Mouse (Mus musculus) limb, embryonic 11.5 days (tissue): ENCODE data around the gene Slc39a10. TPM values are rescaled to one million over a fixed set of nuclear protein-coding genes. Genes with fewer than 3 reads are reported as not detected.

ENCODE experiments used
- ATAC-seq: fragments of 200-750 bp; cut with Nextera tagmentation; 2 replicates; pipeline ENCODE4 v1.8.0; 2017; ENCODE audit warnings: low read depth; ENCODE audit not compliant: insufficient number of reproducible peaks, low FRiP score, low TSS enrichment
- DNase-seq: peaks from one replicate; pipeline ENCODE4 v3.0.0-alpha.2; 2015; ENCODE audit warnings: low spot score
- H3K27ac ChIP-seq: fragments of 300-500 bp; sonication (generic); replicated peaks from 2 replicates; pipeline ENCODE4 v1.5.1; 2014; ENCODE audit warnings: low read depth, mild to moderate bottlenecking, low read length
- H3K27me3 ChIP-seq: fragments of 300-500 bp; sonication (generic); 2 replicates; pipeline ENCODE4 v1.6.1; 2014; ENCODE audit warnings: mild to moderate bottlenecking, low read length, mixed read lengths; ENCODE audit not compliant: control insufficient read depth, insufficient read depth
- H3K36me3 ChIP-seq: fragments of 300-500 bp; sonication (generic); 2 replicates; pipeline ENCODE4 v1.6.1; 2014; ENCODE audit warnings: mild to moderate bottlenecking, low read length, moderate library complexity, mixed read lengths; ENCODE audit not compliant: control insufficient read depth, insufficient read depth
- H3K4me1 ChIP-seq: fragments of 300-500 bp; sonication (generic); 2 replicates; pipeline ENCODE4 v1.6.1; 2014; ENCODE audit warnings: low read length, mixed read lengths; ENCODE audit not compliant: control insufficient read depth, insufficient read depth
- H3K4me2 ChIP-seq: fragments of 300-500 bp; sonication (generic); 2 replicates; pipeline ENCODE4 v1.6.1; 2014; ENCODE audit warnings: low read depth, mild to moderate bottlenecking, moderate library complexity; ENCODE audit not compliant: severe bottlenecking
- H3K4me3 ChIP-seq: fragments of 300-500 bp; sonication (generic); 2 replicates; pipeline ENCODE4 v1.5.1; 2014; ENCODE audit warnings: low read depth, low read length
- H3K9ac ChIP-seq: fragments of 300-500 bp; sonication (generic); 2 replicates; pipeline ENCODE4 v1.6.1; 2014; ENCODE audit warnings: mild to moderate bottlenecking, low read length
- H3K9me3 ChIP-seq: fragments of 300-500 bp; sonication (generic); 2 replicates; pipeline ENCODE4 v1.6.1; 2016; ENCODE audit warnings: low read length; ENCODE audit not compliant: control insufficient read depth
- WGBS: fragments of 180-500 bp; shearing (Covaris S2); extraction: QIAGEN DNeasy Blood & Tissue Kit; methylation state at CpG from one replicate; pipeline ENCODE4 v1.1.7; 2014; 5-methylcytosine and 5-hydroxymethylcytosine counted together
- polyA plus RNA-seq: library from polyadenylated mRNA; unstranded; fragments of >200 nt; fragmentation: Nextera tagmentation; extraction: Ambion mirVana; gene quantifications from 2 replicates; pipeline ENCODE4 v1.2.1, GENCODE M21; 2014

The Slc39a10 gene
- polyA plus RNA-seq, 1 experiment from 2014 or later = 68.5 TPM

DNA sequence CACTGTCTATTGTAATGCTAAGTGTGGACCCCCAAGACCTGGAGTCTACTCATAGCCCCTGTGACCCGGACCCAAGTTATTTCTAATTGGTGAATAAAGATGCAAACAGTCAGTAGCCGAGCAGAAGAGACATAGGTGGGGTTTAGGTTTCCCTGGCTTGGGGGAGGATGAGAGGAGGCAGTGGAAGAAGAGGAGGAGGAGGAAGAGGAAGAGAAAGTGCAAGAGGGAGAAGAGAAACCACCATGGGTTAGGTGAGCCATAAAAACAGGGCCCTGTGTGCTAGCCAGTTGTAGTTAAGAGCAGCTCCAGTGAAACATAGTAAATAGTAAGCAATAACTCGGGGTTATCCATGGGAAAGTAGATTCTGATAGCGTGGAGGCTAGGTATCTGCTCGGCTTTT is 34.1 kb downstream of the Slc39a10 start:
- ATAC-seq = no peak
- no peaks in the 10 kb centered on the region for H3K9me3 ChIP-seq
- no peak overlapping the region for H3K27ac ChIP-seq

GRCm38 (mm10) chr1:46856498-46856897 is 36.2 kb downstream of the Slc39a10 start:
- WGBS = 49% methylated on average over 4 of the region's 4 CpGs
- DNase-seq (no peak), ATAC-seq (no peak)
- Histone ChIP-seq H3K4me2 (no peak overlapping the region), H3K27ac (no peak overlapping the region), H3K27me3 (no peaks in the 10 kb centered on the region), H3K4me3 (no peak overlapping the region), H3K9me3 (no peaks in the 10 kb centered on the region), H3K9ac (no peak overlapping the region), H3K4me1 (peaks cover under 1% of the 10 kb centered on the region; the same call in 1 of the 2 replicates), H3K36me3 (no peaks in the 10 kb centered on the region)

More for the DNA sequence above, 34.1 kb downstream of the Slc39a10 start:
- Histone ChIP-seq H3K4me3 (no peak overlapping the region), H3K36me3 (no peaks in the 10 kb centered on the region), H3K4me2 (no peak overlapping the region), H3K9ac (no peak overlapping the region), H3K27me3 (no peaks in the 10 kb centered on the region), H3K4me1 (no peaks in the 10 kb centered on the region)
- 78% methylated on average over 5 of the region's 5 CpGs for WGBS
- no peak for DNase-seq

DNA sequence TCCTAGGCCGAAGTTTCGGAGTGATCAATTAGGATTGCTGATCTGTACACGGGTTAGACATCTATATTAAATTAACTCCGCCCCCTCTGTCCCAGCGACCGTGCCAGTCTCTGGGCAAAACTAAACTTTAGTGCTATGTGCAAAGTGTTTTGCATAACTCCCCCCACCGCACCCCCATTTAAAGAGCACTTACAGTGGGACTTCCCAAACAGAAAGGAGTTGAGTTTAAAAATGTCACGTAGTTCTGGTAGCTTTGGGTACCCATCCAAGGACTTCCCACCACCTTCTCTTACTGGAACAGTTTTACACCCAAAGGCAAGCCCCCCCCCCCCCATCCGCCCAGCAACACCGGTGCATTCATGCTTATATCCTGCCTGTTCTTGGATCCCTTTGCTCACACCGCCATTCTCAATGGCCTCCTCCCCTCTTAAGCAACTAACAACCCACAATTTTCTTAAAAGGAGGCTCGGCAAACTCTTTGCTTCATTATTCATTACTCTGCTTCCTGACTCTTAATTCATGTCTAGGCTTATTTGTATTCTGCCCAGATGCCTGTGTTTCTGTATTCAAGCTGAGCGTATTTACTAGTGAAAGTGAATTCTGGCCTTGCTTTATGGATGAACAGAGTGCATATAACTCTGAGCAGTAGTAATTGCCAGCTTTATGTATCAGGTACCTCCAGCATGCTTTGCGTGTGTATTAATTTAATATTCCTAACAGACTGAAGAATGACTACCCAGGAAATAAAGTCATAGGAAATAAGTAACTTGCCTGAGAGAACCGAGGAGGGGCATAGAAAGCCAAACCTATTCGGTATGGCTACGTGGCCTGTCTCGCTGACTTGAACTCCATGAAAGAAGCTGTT is 38.4 kb downstream of the Slc39a10 start:
- H3K4me2 ChIP-seq = peak overlapping the region; percentile 39
- peak overlapping the region; percentile 63 for H3K9ac ChIP-seq
- no peaks in the 10 kb centered on the region for H3K27me3 ChIP-seq
- H3K27ac ChIP-seq = peak overlapping the region; percentile 98
- ATAC-seq (no peak; the same call in 1 of the 2 replicates), DNase-seq (no peak)
- WGBS = 30% methylated on average over 18 of the region's 18 CpGs
- peak overlapping the region; percentile 87 for H3K4me3 ChIP-seq
- no peaks in the 10 kb centered on the region for H3K36me3 ChIP-seq
- peaks cover 5% of the 10 kb centered on the region; the same call in 1 of the 2 replicates for H3K4me1 ChIP-seq
- no peaks in the 10 kb centered on the region for H3K9me3 ChIP-seq

DNA sequence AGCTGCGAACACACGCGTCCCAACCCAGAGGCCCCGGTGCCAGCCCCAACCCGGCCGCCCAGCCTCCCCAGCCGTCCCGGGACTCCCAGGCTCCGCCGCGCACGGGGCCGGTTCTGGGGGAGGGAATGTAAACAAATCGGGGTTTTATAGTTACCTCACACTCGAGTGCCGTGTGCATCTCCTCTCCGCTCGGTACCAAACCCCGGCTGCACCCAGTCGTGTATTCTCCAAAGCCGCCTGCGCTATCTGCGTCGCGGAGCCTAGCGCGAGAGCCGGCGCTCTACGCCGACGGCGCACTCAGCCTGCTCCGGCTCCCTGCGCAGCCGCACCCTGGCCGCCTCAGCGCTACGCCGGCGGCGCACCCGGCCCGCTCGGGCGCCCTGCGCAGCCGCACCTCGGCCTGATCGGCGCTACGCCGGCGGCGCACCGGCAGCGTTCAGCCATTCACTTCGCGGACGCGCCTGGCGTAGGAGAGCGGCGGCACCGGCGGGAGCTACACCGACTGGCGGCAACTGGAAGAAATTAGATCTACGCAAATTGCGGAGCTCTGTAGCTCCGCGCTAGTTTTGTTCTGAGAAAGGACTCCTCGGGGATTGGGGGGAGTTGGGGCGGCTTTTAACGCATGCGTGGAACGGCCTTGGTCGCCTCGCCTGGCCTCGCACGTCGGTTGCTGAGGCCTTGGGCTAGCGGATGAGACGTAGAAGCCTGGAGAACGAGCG is 39.2 kb downstream of the Slc39a10 start:
- ATAC-seq = peak; percentile 94
- Histone ChIP-seq H3K4me3 (peak overlapping the region; percentile 87), H3K36me3 (no peaks in the 10 kb centered on the region), H3K27ac (peak overlapping the region; percentile 98), H3K4me1 (peaks cover 5% of the 10 kb centered on the region; the same call in 1 of the 2 replicates), H3K9me3 (no peaks in the 10 kb centered on the region), H3K27me3 (no peaks in the 10 kb centered on the region), H3K4me2 (peak overlapping the region; percentile 46), H3K9ac (peak overlapping the region; percentile 100)
- under 1% methylated on average over 83 of the region's 86 CpGs for WGBS
- DNase-seq = peak; percentile 98

GRCm38 (mm10) chr1:46852600-46853272 is 39.9 kb downstream of the Slc39a10 start:
- H3K36me3 ChIP-seq = no peaks in the 10 kb centered on the region
- H3K4me1 ChIP-seq = peaks cover 5% of the 10 kb centered on the region; the same call in 1 of the 2 replicates
- H3K27me3 ChIP-seq = no peaks in the 10 kb centered on the region
- peak overlapping the region; percentile 100 for H3K9ac ChIP-seq
- H3K27ac ChIP-seq = peak overlapping the region; percentile 98
- peak; percentile 48 for ATAC-seq
- no peaks in the 10 kb centered on the region for H3K9me3 ChIP-seq
- H3K4me3 ChIP-seq = peak overlapping the region; percentile 87
- WGBS = under 1% methylated on average over 71 of the region's 75 CpGs
- peak; percentile 82 for DNase-seq
- H3K4me2 ChIP-seq = peak overlapping the region; percentile 46

- DNase-seq (no peak), ATAC-seq (no peak)
- Histone ChIP-seq H3K4me1 (peaks cover 5% of the 10 kb centered on the region; the same call in 1 of the 2 replicates), H3K9ac (peak overlapping the region; percentile 100), H3K4me2 (peak overlapping the region; percentile 46), H3K27me3 (no peaks in the 10 kb centered on the region), H3K4me3 (peak overlapping the region; percentile 87), H3K27ac (peak overlapping the region; percentile 98; the same call in 1 of the 2 replicates), H3K36me3 (no peaks in the 10 kb centered on the region), H3K9me3 (no peaks in the 10 kb centered on the region)
- 1% methylated on average over 4 of the region's 4 CpGs for WGBS
These were observed 40.4 kb downstream of the Slc39a10 start for GRCm38 (mm10) chr1:46852216-46852599.

GRCm38 (mm10) chr1:46851586-46851985 is 41.1 kb downstream of the Slc39a10 start:
- no peak overlapping the region for H3K27ac ChIP-seq
- ATAC-seq = no peak
- no peak overlapping the region for H3K9ac ChIP-seq
- peaks cover 5% of the 10 kb centered on the region; the same call in 1 of the 2 replicates for H3K4me1 ChIP-seq
- no peak overlapping the region; the same call in 1 of the 2 replicates for H3K4me3 ChIP-seq
- H3K27me3 ChIP-seq = no peaks in the 10 kb centered on the region
- no peaks in the 10 kb centered on the region for H3K9me3 ChIP-seq
- no peaks in the 10 kb centered on the region for H3K36me3 ChIP-seq
- peak overlapping the region; percentile 46 for H3K4me2 ChIP-seq
- 53% methylated on average over 4 of the region's 4 CpGs for WGBS
- no peak for DNase-seq

- Histone ChIP-seq H3K36me3 (no peaks in the 10 kb centered on the region), H3K4me1 (peaks cover 5% of the 10 kb centered on the region; the same call in 1 of the 2 replicates), H3K27me3 (no peaks in the 10 kb centered on the region), H3K9ac (no peak overlapping the region), H3K9me3 (no peaks in the 10 kb centered on the region), H3K27ac (no peak overlapping the region), H3K4me2 (no peak overlapping the region), H3K4me3 (no peak overlapping the region)
- peak; percentile 39 for DNase-seq
- ATAC-seq = no peak
- WGBS = 77% methylated on average over 1 of the region's 1 CpGs
These were observed 42.9 kb downstream of the Slc39a10 start for GRCm38 (mm10) chr1:46849758-46850157.
